Mouse (Mus musculus): ENCODE results near the gene Zfp950.

DNA sequence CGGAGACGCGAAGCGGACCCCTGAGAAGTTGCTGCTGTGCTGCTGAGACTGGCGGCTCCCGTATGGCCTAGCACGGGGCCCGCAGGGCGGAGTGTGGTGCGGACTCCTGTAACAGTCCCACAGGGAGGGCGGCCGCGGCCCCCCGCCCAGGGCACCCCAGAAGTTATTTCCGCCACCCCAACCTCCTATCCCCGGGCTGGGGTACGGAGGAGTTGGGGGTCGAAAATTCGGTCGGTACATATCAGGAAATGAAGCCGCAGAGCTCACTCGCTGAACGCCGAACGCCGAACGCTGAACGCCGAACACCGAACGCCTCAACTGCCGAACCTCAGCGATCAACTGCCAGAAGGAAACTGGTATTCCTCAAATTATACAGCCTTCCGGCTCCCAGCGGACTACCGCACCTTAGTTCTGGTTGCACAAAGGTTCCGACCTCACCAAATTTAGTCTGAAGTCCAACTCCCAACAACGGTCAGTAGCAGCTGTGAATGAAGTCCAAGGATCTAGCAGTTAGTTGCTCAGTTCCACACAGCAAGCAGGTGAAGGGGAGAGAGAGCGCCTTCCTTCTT lies 35.2 kb upstream of the Zfp950 start, which contains the start of gene Gm7102:
- TF ChIP-seq GATA1 (IDR thresholded peaks at IDR 0.05; ENCODE audit: low read length) = no peak
- TF ChIP-seq TAL1 (IDR thresholded peaks at IDR 0.05; ENCODE audit: low read length) = no peak

Data from erythroblast, embryonic 14.5 days (primary cell).